Mouse (Mus musculus): ENCODE results near the gene B430305J03Rik. TPM values are rescaled to one million over a fixed set of nuclear protein-coding genes. Genes with fewer than 3 reads are reported as not detected.
A peak's percentile ranks its signal among the peaks of the same experiment; 100 is the strongest.

Gene B430305J03Rik
- total RNA-seq, 2 experiments from 2014 or later = not detected

DNA sequence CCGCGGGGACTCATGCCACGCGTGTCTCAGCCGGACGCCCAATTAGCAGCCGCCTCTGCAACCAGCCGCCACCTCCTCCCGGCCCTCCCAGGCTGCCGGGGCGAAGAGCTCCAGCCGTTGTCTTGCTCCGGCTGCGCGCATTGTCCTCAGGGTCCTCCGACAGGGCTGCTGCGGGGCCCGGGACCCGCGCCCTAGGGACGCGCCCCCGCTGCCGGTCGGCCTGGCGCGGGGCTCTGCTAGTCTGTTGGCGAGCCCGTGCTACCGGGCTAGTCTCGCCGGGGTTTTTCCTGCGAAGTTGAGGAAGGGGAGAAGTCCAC, 1.1 kb downstream of the B430305J03Rik start:
- TF ChIP-seq CTCF (IDR thresholded peaks at IDR 0.05) = no peak
- intact Hi-C loops (cut with DNase I) = no loop called here

DNA sequence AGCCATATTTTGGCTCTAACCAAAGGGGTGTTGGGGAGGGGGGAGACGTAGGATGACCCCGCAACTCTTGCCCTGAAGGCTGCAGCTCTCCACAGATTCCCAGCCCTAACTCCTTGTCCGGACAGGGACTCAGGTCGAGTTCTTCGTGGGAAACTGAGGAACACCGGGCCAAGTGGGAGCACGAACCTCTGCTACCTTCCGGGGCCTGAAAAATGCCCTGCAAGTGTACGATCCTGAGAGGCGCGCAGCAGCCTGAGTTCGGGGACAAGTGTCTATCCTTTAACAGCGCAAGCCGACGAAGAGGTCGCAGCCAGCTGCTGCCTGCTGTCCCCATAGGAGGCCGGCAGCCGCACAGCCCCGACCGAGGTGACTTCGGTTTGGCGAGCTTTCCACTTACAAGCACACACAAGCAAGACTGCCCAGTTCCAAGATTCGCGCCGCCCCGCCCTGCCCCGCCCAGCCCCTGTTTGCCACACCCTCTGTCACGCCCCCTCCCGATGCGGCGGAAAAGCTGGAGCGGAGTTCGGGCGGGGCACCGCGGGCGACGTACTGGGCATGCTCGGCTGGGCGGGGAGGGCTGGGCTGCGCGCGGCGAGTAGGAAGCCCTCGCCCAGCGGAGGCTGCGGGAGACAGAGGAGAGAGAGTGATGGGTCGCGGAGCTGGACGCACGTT, 1.6 kb downstream of the B430305J03Rik start:
- intact Hi-C loops (cut with DNase I) = no loop called here
- peak overlapping the region; percentile 95 for H3K27ac ChIP-seq
- H3K4me3 ChIP-seq = peak overlapping the region; percentile 83
- DNase-seq = peak; percentile 97
- no peak for TF ChIP-seq CTCF (IDR thresholded peaks at IDR 0.05)

More for the DNA sequence above, 1.1 kb downstream of the B430305J03Rik start:
- Histone ChIP-seq H3K4me3 (peak overlapping the region; percentile 83), H3K27ac (peak overlapping the region; percentile 95)
- DNase-seq = no peak

- no peak for TF ChIP-seq CTCF (IDR thresholded peaks at IDR 0.05)
- intact Hi-C loops (cut with DNase I) = no loop called here
- peak; percentile 94 for DNase-seq
- Histone ChIP-seq H3K4me3 (peak overlapping the region; percentile 83), H3K27ac (peak overlapping the region; percentile 95)
Measured at GRCm38 (mm10) chr3:61363161-61363988, 2.4 kb downstream of the B430305J03Rik start.

DNA sequence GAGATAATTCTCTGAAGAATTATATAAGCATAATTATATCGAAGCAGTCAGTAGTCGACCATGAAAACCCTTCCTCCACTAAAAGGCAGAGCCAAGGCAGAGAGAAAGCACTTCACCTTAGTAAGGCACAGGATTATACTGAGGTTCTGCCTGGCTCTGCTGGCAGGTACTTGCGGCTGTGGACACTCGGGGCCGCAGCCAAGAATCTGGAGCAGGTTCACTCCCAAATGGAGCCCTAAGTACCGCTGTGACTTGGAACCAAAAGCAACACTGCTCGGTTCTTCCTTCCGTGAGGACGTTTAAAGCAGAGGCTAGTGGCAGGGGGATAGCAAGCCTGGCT, 3.0 kb downstream of the B430305J03Rik start:
- intact Hi-C loops (cut with DNase I) = no loop called here
- H3K27ac ChIP-seq = peak overlapping the region; percentile 95
- TF ChIP-seq CTCF (IDR thresholded peaks at IDR 0.05) = no peak
- peak overlapping the region; percentile 83 for H3K4me3 ChIP-seq
- DNase-seq = peak; percentile 61

- intact Hi-C loops (cut with DNase I) = no loop called here
- Histone ChIP-seq H3K4me3 (no peak within 1 kb of the TSS), H3K27ac (no peak within 1 kb of the TSS)
- no peak for TF ChIP-seq CTCF (IDR thresholded peaks at IDR 0.05)
- no peak for DNase-seq
Measured at GRCm38 (mm10) chr3:61361338-61361737, 4.4 kb downstream of the B430305J03Rik start, which contains the start of gene Rap2b. Gene Rap2b (plus strand): TSS chr3:61361638.

GRCm38 (mm10) chr3:61358756-61359293, 6.9 kb downstream of the B430305J03Rik start:
- no peak overlapping the region for H3K27ac ChIP-seq
- intact Hi-C loops (cut with DNase I) = no loop called here
- no peak for DNase-seq
- no peak overlapping the region for H3K4me3 ChIP-seq
- no peak for TF ChIP-seq CTCF (IDR thresholded peaks at IDR 0.05)

GRCm38 (mm10) chr3:61358107-61358506, 7.6 kb downstream of the B430305J03Rik start:
- Histone ChIP-seq H3K27ac (no peak overlapping the region), H3K4me3 (no peak overlapping the region)
- TF ChIP-seq CTCF (IDR thresholded peaks at IDR 0.05) = no peak
- intact Hi-C loops (cut with DNase I) = no loop called here
- DNase-seq = no peak

GRCm38 (mm10) chr3:61355464-61355863, 10.3 kb downstream of the B430305J03Rik start:
- H3K27ac ChIP-seq = no peak overlapping the region
- no peak for TF ChIP-seq CTCF (IDR thresholded peaks at IDR 0.05)
- intact Hi-C loops (cut with DNase I) = no loop called here
- DNase-seq = no peak
- no peak overlapping the region for H3K4me3 ChIP-seq

GRCm38 (mm10) chr3:61349433-61349832, 16.3 kb downstream of the B430305J03Rik start:
- DNase-seq = no peak
- H3K4me3 ChIP-seq = no peak overlapping the region
- no peak overlapping the region for H3K27ac ChIP-seq
- intact Hi-C loops (cut with DNase I) = no loop called here
- TF ChIP-seq CTCF (IDR thresholded peaks at IDR 0.05) = no peak

DNA sequence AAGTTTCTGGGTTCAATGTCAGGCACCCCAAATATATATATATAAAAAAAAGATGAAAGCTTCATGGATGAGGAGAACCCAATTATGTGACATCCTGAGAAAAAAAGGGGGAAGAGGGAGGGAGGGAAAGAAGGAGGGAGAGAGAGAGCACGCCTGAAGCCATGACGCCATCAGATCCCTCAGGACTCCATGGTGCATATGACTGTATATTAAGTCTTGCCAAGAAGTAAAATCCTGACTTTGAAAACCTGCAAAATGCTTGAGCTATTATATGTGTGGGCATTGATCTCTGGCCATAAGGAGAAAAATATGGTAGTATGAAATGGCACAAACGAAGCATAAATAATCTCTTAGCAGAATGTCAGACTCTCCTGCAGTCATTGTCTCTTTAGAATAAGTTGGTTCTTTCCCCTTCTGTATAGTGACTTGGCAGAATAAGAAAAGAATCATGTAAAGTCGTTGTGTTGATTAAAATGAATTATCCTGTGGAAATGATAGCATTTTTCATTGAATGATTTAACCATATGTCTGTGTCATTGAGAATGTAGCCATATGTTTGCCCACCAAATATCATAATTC, 17.6 kb downstream of the B430305J03Rik start:
- no peak for TF ChIP-seq CTCF (IDR thresholded peaks at IDR 0.05)
- intact Hi-C loops (cut with DNase I) = no loop called here

GRCm38 (mm10) chr3:61345636-61346035, 20.1 kb downstream of the B430305J03Rik start:
- TF ChIP-seq CTCF (IDR thresholded peaks at IDR 0.05) = no peak
- no peak overlapping the region for H3K27ac ChIP-seq
- H3K4me3 ChIP-seq = no peak overlapping the region
- DNase-seq = no peak
- intact Hi-C loops (cut with DNase I) = no loop called here

More for the DNA sequence above, 17.6 kb downstream of the B430305J03Rik start:
- Histone ChIP-seq H3K27ac (no peak overlapping the region), H3K4me3 (no peak overlapping the region)
- no peak for DNase-seq

DNA sequence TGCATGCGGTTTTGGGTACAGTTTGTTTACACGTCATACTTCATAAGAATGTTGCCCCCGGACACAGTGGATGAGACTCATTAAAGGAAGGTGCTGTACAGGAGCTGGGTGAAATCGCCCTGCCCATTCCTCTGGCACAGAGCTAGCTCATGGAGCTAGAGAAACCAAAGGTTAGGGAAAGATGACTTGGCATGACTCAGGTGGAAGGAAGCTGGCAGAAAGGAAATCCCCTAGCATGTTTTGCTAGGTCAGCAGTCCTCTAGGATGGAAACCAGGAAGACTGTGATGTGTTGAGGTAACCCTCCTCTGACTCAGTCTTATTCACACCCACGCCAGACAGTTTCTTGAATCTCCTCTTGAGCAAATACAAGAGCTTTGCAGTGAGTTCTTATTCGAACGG, 21.7 kb downstream of the B430305J03Rik start:
- intact Hi-C loops (cut with DNase I) = no loop called here
- Histone ChIP-seq H3K4me3 (no peak overlapping the region), H3K27ac (no peak overlapping the region)
- DNase-seq = no peak
- TF ChIP-seq CTCF (IDR thresholded peaks at IDR 0.05) = no peak

GRCm38 (mm10) chr3:61340321-61340720, 25.4 kb downstream of the B430305J03Rik start:
- TF ChIP-seq CTCF (IDR thresholded peaks at IDR 0.05) = no peak
- Histone ChIP-seq H3K4me3 (no peak overlapping the region), H3K27ac (no peak overlapping the region)
- intact Hi-C loops (cut with DNase I) = no loop called here
- DNase-seq = no peak

Data from gastrocnemius, adult 2 months (tissue).